Mouse (Mus musculus) embryo, embryonic 9.5 days (tissue): ENCODE data around the gene Med27.

Experiments
- DNase-seq: peaks from one replicate; pipeline ENCODE4 v3.0.0-alpha.2; 2017; ENCODE audit errors: extremely low spot score

Gene Med27

DNA sequence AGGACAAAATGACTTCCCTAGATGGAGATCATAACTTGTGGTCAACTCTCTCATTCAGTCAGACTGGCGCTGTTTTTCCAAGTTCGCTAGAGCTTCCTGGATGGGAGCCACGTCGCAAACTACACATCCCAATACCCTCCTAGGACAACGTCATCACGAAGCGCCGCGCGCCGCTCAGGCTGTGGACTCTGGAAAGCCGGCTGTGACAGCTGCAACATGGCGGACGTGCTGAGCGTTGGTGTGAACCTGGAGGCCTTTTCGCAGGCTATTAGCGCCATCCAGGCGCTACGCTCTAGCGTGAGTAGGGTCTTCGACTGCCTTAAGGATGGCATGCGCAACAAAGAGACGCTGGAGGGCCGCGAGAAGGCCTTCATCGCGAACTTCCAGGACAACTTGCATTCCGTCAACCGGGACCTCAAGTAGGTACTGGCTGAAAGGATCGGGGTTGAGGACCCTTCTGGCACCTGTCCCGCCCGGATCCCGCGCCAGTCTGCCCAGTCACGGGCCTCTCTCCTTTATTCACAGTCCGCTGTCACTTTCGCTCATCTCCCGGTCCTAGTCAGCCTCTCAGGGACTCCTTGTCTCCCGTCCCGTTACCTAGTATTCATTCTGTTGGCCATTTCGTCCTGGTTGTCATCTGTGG, at the start of gene Med27:
Gene Med27, plus strand, starts transcription at position 191 of the 643 bp plus-strand sequence.
- peak; percentile 92 for DNase-seq

DNA sequence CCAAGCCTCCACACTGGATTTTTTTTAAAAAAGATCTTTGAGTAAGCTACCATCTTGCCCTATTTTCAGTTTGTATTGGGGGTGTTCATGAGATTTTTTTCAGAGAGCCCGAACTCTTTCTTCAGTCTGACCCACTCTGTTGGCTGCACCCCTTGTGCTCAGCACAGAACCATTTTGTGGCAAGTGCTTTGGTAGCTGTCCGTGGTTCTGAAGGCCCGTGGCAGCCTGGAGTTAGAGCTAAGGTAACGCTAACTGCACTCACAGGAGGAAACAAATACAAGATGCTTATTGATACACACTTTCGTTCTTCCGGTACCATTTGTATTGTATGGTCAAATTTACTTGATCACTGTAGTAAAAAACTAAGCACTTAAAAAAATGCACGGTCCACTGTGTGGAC, 36.7 kb upstream of the Med27 start:
- peak; percentile 38 for DNase-seq

GRCm38 (mm10) chr2:29312058-29312457, 34.6 kb upstream of the Med27 start:
- no peak for DNase-seq

DNA sequence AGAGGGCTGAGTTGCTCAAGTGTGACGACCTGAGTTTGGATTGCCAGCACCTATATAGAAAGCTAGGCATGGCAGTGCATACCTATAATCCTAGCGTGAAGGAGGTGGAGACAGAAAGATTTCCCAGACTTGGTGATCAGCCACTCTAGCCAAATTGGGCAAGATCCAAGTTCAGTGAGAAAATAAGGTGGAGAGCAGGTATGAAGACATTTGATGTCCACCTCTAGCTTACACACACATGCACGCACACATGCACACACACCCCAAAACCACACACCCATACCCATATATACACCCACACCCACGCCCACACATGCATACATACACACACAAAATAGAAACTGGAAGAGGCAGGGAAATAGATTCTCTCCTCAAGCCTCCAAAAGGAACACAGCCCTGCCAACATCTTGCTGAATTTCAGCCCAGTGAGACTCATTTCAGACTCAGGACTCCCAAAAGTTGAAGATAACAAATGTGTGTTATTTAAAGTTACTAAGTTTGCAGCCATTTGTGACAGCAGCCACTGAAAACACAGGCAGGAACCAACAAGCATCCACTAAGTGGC, 28.6 kb upstream of the Med27 start:
- no peak for DNase-seq

- DNase-seq = no peak
Measured at GRCm38 (mm10) chr2:29318596-29318995, 28.0 kb upstream of the Med27 start.

GRCm38 (mm10) chr2:29320229-29320751, 26.3 kb upstream of the Med27 start:
- no peak for DNase-seq

GRCm38 (mm10) chr2:29320780-29321179, 25.8 kb upstream of the Med27 start:
- DNase-seq = no peak

DNA sequence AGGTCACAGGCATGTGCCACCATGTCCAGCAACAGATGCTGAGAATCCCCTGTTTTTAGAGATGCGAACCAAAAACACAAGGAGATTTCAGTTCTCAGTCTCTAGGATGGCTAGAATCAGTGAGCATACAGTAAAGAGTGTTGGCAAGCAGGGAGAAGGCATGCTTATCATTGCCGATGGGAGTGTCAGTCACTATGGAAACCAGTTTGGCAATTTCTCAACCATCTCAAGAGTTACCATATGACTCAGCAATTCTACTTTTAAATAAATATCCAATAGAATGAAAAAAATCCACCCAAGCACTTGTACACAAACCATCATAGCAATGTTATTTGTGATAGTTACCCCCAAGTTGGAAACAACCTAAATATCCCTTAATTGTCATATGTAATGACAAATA, 22.2 kb upstream of the Med27 start:
- DNase-seq = no peak

- DNase-seq = no peak
Measured at GRCm38 (mm10) chr2:29330471-29330870, 16.1 kb upstream of the Med27 start.

GRCm38 (mm10) chr2:29338396-29338795, 8.2 kb upstream of the Med27 start:
- no peak for DNase-seq

GRCm38 (mm10) chr2:29358696-29359375, 12.2 kb downstream of the Med27 start:
- DNase-seq = no peak

- no peak for DNase-seq
Measured at GRCm38 (mm10) chr2:29360956-29361355, 14.3 kb downstream of the Med27 start.

DNA sequence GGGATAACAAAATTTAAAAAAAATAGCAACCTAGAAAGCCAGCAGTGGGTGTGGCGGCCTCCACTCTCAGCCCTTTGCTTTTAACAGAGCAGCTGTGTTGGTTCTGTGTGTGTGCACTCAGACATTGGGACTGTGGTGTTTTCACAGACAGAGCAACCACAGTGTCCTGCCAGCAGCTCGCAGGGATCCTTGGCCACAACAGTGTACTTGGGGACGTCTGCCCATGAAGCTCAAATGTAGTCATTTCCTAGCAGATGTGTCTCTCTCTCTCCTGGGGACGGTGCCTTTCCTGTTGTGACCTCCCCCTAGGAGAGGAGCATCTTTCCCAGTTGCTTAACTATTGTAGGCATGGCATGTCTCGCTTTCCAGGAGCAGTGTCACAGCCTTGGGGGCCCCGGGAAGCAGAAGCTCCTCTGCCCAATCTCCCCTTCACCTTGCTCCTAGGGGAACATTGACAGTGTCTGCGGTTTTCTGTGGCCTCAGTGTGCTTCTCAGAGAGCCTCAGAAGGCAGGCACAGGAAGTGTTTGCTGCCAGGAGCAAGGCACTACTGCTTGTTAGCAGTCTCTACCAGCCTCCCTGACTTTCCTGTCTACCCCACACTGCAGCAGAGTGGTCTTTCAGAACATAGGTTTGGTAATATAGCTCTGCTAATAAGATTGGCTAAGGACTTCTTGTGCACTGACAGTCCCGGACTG, 18.5 kb downstream of the Med27 start:
- DNase-seq = no peak

- DNase-seq = no peak
Measured at GRCm38 (mm10) chr2:29368730-29369129, 22.1 kb downstream of the Med27 start.

GRCm38 (mm10) chr2:29372176-29372575, 25.6 kb downstream of the Med27 start:
- DNase-seq = no peak

DNA sequence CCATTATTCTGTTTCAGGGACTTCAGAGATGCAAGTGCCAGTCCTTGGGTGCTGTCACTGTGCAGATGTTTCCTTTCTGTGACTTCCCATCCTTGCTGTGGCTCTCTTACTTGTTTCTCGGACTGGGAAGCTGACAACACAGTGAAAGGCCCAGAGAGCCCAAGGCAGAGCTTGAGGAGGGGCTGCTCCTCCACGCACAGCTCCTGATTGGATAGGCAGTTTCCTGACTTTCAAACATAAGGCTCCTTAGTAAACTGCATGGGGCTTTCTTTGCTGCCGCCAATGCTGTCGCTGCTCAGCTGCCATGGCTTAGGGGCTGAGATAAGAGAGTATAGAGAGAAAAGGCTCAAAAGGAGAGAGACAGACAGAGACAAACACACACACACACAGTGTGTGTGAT, 35.1 kb downstream of the Med27 start:
- peak; percentile 4 for DNase-seq

DNA sequence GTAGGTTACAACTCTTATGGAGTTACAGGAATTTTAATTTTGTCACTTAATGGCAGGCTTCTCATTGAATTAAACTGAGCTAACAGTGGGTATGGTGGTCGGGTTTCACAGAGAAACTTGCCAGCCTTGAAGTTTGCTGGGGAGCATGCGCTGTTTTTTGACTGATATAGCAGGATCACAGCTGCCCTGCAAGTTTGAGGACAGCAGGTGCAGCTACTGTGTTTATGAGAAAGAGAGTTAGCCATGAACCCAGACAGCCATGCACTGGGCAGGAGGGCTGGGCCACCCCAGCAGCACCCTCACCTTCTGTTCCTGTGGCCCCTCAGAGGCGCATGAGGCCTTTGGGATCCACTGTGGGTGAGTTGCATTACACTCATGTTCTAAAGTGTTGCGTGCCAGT, 36.0 kb downstream of the Med27 start:
- no peak for DNase-seq

DNA sequence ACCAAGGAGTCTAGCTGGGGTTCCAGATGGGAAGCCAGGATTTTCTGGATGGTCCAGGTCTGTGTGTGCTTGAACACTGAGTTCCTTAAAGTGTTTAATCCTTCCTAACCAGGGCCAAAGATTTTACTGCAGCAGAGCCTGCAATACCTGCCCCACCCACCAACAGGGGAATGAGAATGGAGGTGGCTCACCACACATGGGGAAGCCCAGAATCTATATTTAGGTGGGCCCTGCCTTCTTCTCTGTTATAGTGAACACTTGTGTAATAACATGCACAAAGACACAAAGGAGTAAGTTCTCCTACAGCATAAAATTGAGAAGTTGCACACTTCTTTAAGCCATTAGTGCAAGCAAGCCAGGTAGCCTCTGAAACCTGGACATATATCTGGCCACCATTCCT, 36.5 kb downstream of the Med27 start:
- DNase-seq = no peak

DNA sequence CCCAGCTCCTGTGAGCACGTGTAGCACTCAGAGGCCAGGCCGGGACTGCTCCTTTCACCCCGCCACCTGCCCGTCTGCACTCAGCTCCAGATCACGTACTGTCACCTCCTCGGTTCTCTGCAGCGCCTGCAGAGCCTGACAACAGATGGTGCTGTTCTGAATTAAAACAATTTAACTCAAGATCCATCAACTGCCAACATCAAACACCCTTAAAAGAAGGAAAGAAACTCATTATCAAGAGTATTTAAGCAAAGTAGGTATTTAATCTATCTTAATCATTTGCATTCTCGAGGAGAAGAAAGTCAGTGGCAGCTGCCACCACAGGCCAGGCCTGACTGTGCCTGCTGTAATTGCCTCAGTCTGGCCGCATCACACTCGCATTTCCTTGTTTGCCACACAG, 38.8 kb downstream of the Med27 start:
- DNase-seq = no peak

DNA sequence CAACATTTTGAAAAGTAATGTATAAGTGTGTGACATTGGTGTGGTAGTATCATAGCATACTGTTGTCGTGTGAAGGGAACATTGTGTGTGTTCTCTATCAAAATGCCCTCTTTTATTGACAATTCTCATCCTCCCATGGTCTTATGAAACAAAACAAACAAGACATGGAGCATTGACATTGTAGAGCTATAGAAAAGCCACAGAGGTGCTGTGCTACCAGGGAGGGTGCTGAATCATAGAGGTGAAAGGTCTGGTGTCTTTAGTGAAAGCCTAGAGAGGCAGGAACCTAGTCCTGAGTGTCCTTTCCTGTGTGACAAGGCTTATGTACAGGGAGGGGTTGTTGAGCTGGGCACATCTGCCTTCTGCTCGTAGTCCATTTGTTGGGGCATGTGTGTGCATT, 40.6 kb downstream of the Med27 start:
- DNase-seq = no peak

GRCm38 (mm10) chr2:29388937-29389336, 42.3 kb downstream of the Med27 start:
- DNase-seq = no peak

DNA sequence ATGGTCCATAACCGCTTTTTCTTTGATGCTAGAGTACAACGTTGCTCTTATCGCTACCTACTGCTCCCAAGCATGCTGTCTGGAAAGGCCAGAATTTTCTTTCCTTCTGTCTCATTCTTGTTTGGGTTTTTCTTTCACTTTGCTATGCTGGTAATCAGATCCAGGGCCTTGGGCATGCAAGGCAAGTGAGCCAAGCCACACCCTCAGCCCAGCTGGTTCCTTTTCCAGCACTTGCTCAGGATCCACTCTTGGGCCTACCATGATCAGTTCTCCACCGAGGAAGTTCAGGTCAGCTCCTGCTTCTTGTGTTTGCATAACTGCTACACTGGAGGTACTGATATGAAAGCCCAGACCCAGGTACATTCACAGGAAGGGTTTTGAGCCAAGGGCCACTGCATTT, 44.5 kb downstream of the Med27 start:
- no peak for DNase-seq

- DNase-seq = no peak
Measured at GRCm38 (mm10) chr2:29391996-29392395, 45.4 kb downstream of the Med27 start.
